ENCODE assay signal across 22 mouse cellular contexts in genomic region chr19:17848417-17848816, GRCm38 (mm10).
"Had no signal": no experiment of that assay in that cellular context is flagged by ENCODE, and none has a peak within 500 bp of the region (broad histone marks: within the 10 kb centered on the region; RNA-seq: fewer than 3 reads in every experiment).

No protein-coding gene starts in this region.

- ATAC-seq: forebrain, postnatal 0 days; hindbrain, postnatal 0 days; intestine, embryonic 15.5 days; liver, embryonic 12.5 days had no signal

- H3K27ac ChIP-seq: heart, adult 2 months; heart, embryonic 13.5 days; heart, embryonic 15.5 days; hindbrain, embryonic 13.5 days; hindbrain, embryonic 15.5 days; hindbrain, postnatal 0 days; intestine, embryonic 15.5 days; limb, embryonic 13.5 days; limb, embryonic 15.5 days; liver, embryonic 12.5 days had no signal

- H3K9ac ChIP-seq: forebrain, postnatal 0 days; heart, embryonic 13.5 days; heart, embryonic 15.5 days; hindbrain, embryonic 13.5 days; hindbrain, embryonic 15.5 days; intestine, embryonic 15.5 days; limb, embryonic 13.5 days; limb, embryonic 15.5 days; liver, embryonic 12.5 days had no signal

- H3K4me3 ChIP-seq: heart, adult 2 months; heart, embryonic 13.5 days; heart, embryonic 15.5 days; hindbrain, embryonic 13.5 days; hindbrain, embryonic 15.5 days; intestine, embryonic 15.5 days; limb, embryonic 13.5 days; limb, embryonic 15.5 days; liver, embryonic 12.5 days had no signal

- H3K4me2 ChIP-seq: heart, embryonic 11.5 days; heart, embryonic 13.5 days; heart, embryonic 15.5 days; hindbrain, embryonic 13.5 days; hindbrain, embryonic 15.5 days; intestine, embryonic 15.5 days; limb, embryonic 13.5 days; limb, embryonic 15.5 days; liver, embryonic 12.5 days had no signal

- H3K9me3 ChIP-seq: heart, embryonic 13.5 days; heart, embryonic 15.5 days; hindbrain, embryonic 13.5 days; hindbrain, embryonic 15.5 days; intestine, embryonic 15.5 days; limb, embryonic 13.5 days; limb, embryonic 15.5 days; liver, embryonic 12.5 days had no signal

- DNase-seq: forebrain, postnatal 0 days; gastrocnemius, postnatal 14 days; gastrocnemius, postnatal 36 days; heart, adult 11 months; heart, adult 2 months; heart, postnatal 14 days; heart, postnatal 36 days; kidney, adult 11 months; kidney, postnatal 36 days; layer of hippocampus, adult 9-11 months; layer of hippocampus, postnatal 36 days; left cerebral cortex, postnatal 4 days had no signal

- H3K27me3 ChIP-seq: heart, embryonic 13.5 days; heart, embryonic 15.5 days; hindbrain, embryonic 13.5 days; hindbrain, embryonic 15.5 days; intestine, embryonic 15.5 days; limb, embryonic 15.5 days; liver, embryonic 12.5 days had no signal

- H3K36me3 ChIP-seq: heart, embryonic 13.5 days; heart, embryonic 15.5 days; hindbrain, embryonic 13.5 days; hindbrain, embryonic 15.5 days; intestine, embryonic 15.5 days; limb, embryonic 13.5 days; limb, embryonic 15.5 days; liver, embryonic 12.5 days had no signal

- H3K4me1 ChIP-seq: heart, embryonic 15.5 days; hindbrain, embryonic 13.5 days; hindbrain, embryonic 15.5 days; intestine, embryonic 15.5 days; limb, embryonic 13.5 days; limb, embryonic 15.5 days; liver, embryonic 12.5 days had no signal
